Mouse (Mus musculus) midbrain, embryonic 15.5 days (tissue): ENCODE results near the gene Enox1. TPM values are rescaled to one million over a fixed set of nuclear protein-coding genes. Genes with fewer than 3 reads are reported as not detected.

Experiments
- ATAC-seq: fragments of 200-750 bp; cut with Nextera tagmentation; replicated peaks from 2 replicates; pipeline ENCODE4 v1.8.0; 2017; ENCODE audit warnings: moderate TSS enrichment
- H3K27ac ChIP-seq: fragments of 300-500 bp; sonication (generic); 2 replicates; pipeline ENCODE4 v1.5.1; 2015; ENCODE audit warnings: mild to moderate bottlenecking, inconsistent platforms
- H3K27me3 ChIP-seq: fragments of 300-500 bp; sonication (generic); replicated peaks from 2 replicates; pipeline ENCODE4 v1.6.1; 2015; ENCODE audit warnings: inconsistent platforms
- H3K36me3 ChIP-seq: fragments of 300-500 bp; sonication (generic); replicated peaks from 2 replicates; pipeline ENCODE4 v1.6.1; 2015; ENCODE audit warnings: inconsistent platforms
- H3K4me1 ChIP-seq: fragments of 300-500 bp; sonication (generic); 2 replicates; pipeline ENCODE4 v1.6.1; 2015; ENCODE audit warnings: inconsistent platforms
- H3K4me2 ChIP-seq: fragments of 300-500 bp; sonication (generic); 2 replicates; pipeline ENCODE4 v1.6.1; 2015; ENCODE audit warnings: inconsistent platforms, mild to moderate bottlenecking, moderate library complexity
- H3K4me3 ChIP-seq: fragments of 300-500 bp; sonication (generic); 2 replicates; pipeline ENCODE4 v1.5.1; 2015; ENCODE audit warnings: mild to moderate bottlenecking, inconsistent platforms
- H3K9ac ChIP-seq: fragments of 300-500 bp; sonication (generic); 2 replicates; pipeline ENCODE4 v1.6.1; 2015; ENCODE audit warnings: mild to moderate bottlenecking, inconsistent platforms
- H3K9me3 ChIP-seq: fragments of 300-500 bp; sonication (generic); 2 replicates; pipeline ENCODE4 v1.6.1; 2016; ENCODE audit warnings: inconsistent platforms
- WGBS: fragments of 180-500 bp; shearing (Covaris S2); methylation state at CpG from one replicate; pipeline ENCODE4 v1.1.7; 2015; ENCODE audit warnings: mixed read lengths; 5-methylcytosine and 5-hydroxymethylcytosine counted together
- polyA plus RNA-seq: library from polyadenylated mRNA; unstranded; fragments of >200 nt; fragmentation: Nextera tagmentation; extraction: Ambion mirVana; gene quantifications from 2 replicates; pipeline ENCODE4 v1.2.1, GENCODE M21; 2015

Gene Enox1
- polyA plus RNA-seq, 1 experiment from 2014 or later = 47.6 TPM

GRCm38 (mm10) chr14:77162496-77162895 lies 5.9 kb downstream of the Enox1 start:
- Histone ChIP-seq H3K27ac (no peak overlapping the region), H3K36me3 (no peaks in the 10 kb centered on the region), H3K9me3 (no peaks in the 10 kb centered on the region), H3K4me2 (no peak overlapping the region), H3K4me1 (peaks cover 46% of the 10 kb centered on the region), H3K4me3 (no peak overlapping the region), H3K27me3 (no peaks in the 10 kb centered on the region), H3K9ac (no peak overlapping the region)
- 74% methylated on average over 3 of the region's 3 CpGs for WGBS
- no peak for ATAC-seq

GRCm38 (mm10) chr14:77164396-77164795 lies 7.8 kb downstream of the Enox1 start:
- no peak for ATAC-seq
- no peak overlapping the region for H3K9ac ChIP-seq
- H3K4me3 ChIP-seq = no peak overlapping the region
- WGBS = 79% methylated on average over 6 of the region's 6 CpGs
- no peaks in the 10 kb centered on the region for H3K36me3 ChIP-seq
- H3K9me3 ChIP-seq = no peaks in the 10 kb centered on the region
- no peak overlapping the region for H3K4me2 ChIP-seq
- no peaks in the 10 kb centered on the region for H3K27me3 ChIP-seq
- 0 out of 2 replicates have a peak overlapping the region, but pooled peaks have one; percentile 19 for H3K27ac ChIP-seq
- H3K4me1 ChIP-seq = peaks cover 29% of the 10 kb centered on the region

GRCm38 (mm10) chr14:77168161-77168560 lies 11.6 kb downstream of the Enox1 start:
- no peaks in the 10 kb centered on the region for H3K27me3 ChIP-seq
- 91% methylated on average over 6 of the region's 6 CpGs for WGBS
- H3K4me2 ChIP-seq = no peak overlapping the region
- ATAC-seq = no peak
- no peak overlapping the region for H3K27ac ChIP-seq
- no peak overlapping the region for H3K9ac ChIP-seq
- no peaks in the 10 kb centered on the region for H3K9me3 ChIP-seq
- H3K4me3 ChIP-seq = no peak overlapping the region
- H3K4me1 ChIP-seq = peaks cover 4% of the 10 kb centered on the region; the same call in 1 of the 2 replicates
- no peaks in the 10 kb centered on the region for H3K36me3 ChIP-seq

GRCm38 (mm10) chr14:77174491-77174890 lies 17.9 kb downstream of the Enox1 start:
- Histone ChIP-seq H3K27ac (no peak overlapping the region), H3K36me3 (no peaks in the 10 kb centered on the region), H3K4me2 (no peak overlapping the region), H3K4me1 (peaks cover 11% of the 10 kb centered on the region; the same call in 1 of the 2 replicates), H3K27me3 (no peaks in the 10 kb centered on the region), H3K9me3 (no peaks in the 10 kb centered on the region), H3K9ac (no peak overlapping the region), H3K4me3 (no peak overlapping the region)
- peak; percentile 65 for ATAC-seq
- WGBS = 67% methylated on average over 15 of the region's 15 CpGs

GRCm38 (mm10) chr14:77174931-77175330 lies 18.4 kb downstream of the Enox1 start:
- Histone ChIP-seq H3K27me3 (no peaks in the 10 kb centered on the region), H3K4me1 (peaks cover 11% of the 10 kb centered on the region; the same call in 1 of the 2 replicates), H3K4me2 (no peak overlapping the region), H3K36me3 (no peaks in the 10 kb centered on the region), H3K9me3 (no peaks in the 10 kb centered on the region), H3K9ac (no peak overlapping the region), H3K27ac (no peak overlapping the region), H3K4me3 (no peak overlapping the region)
- 0 out of 2 replicates have a peak, but pooled peaks have one; percentile 6 for ATAC-seq
- WGBS = 80% methylated on average over 9 of the region's 9 CpGs

GRCm38 (mm10) chr14:77180241-77180640 lies 23.7 kb downstream of the Enox1 start:
- no peak overlapping the region for H3K4me3 ChIP-seq
- no peak overlapping the region for H3K4me2 ChIP-seq
- no peaks in the 10 kb centered on the region for H3K27me3 ChIP-seq
- no peak overlapping the region for H3K27ac ChIP-seq
- WGBS = 90% methylated on average over 7 of the region's 7 CpGs
- H3K9me3 ChIP-seq = no peaks in the 10 kb centered on the region
- peaks cover 11% of the 10 kb centered on the region; the same call in 1 of the 2 replicates for H3K4me1 ChIP-seq
- no peaks in the 10 kb centered on the region for H3K36me3 ChIP-seq
- no peak overlapping the region for H3K9ac ChIP-seq
- no peak for ATAC-seq

- Histone ChIP-seq H3K27me3 (no peaks in the 10 kb centered on the region), H3K27ac (no peak overlapping the region), H3K9me3 (no peaks in the 10 kb centered on the region), H3K4me2 (no peak overlapping the region), H3K4me1 (peaks cover 11% of the 10 kb centered on the region; the same call in 1 of the 2 replicates), H3K4me3 (no peak overlapping the region), H3K9ac (no peak overlapping the region), H3K36me3 (no peaks in the 10 kb centered on the region)
- 76% methylated on average over 13 of the region's 13 CpGs for WGBS
- no peak for ATAC-seq
Measured at GRCm38 (mm10) chr14:77180753-77181374, 24.3 kb downstream of the Enox1 start.

GRCm38 (mm10) chr14:77183491-77183890 lies 26.9 kb downstream of the Enox1 start:
- no peaks in the 10 kb centered on the region for H3K27me3 ChIP-seq
- no peak overlapping the region for H3K4me2 ChIP-seq
- ATAC-seq = no peak
- WGBS = 84% methylated on average over 5 of the region's 5 CpGs
- H3K4me3 ChIP-seq = no peak overlapping the region
- H3K9me3 ChIP-seq = no peaks in the 10 kb centered on the region
- no peak overlapping the region for H3K27ac ChIP-seq
- no peak overlapping the region for H3K9ac ChIP-seq
- H3K4me1 ChIP-seq = peaks cover 4% of the 10 kb centered on the region; the same call in 1 of the 2 replicates
- H3K36me3 ChIP-seq = no peaks in the 10 kb centered on the region

- no peak overlapping the region for H3K4me3 ChIP-seq
- H3K9ac ChIP-seq = no peak overlapping the region
- no peak overlapping the region for H3K4me2 ChIP-seq
- no peak overlapping the region for H3K27ac ChIP-seq
- H3K27me3 ChIP-seq = no peaks in the 10 kb centered on the region
- no peaks in the 10 kb centered on the region for H3K9me3 ChIP-seq
- H3K4me1 ChIP-seq = peaks cover 7% of the 10 kb centered on the region
- H3K36me3 ChIP-seq = no peaks in the 10 kb centered on the region
- WGBS = 67% methylated on average over 2 of the region's 2 CpGs
- no peak for ATAC-seq
Measured at GRCm38 (mm10) chr14:77190158-77190557, 33.6 kb downstream of the Enox1 start.

- ATAC-seq = peak; percentile 51; the same call in 1 of the 2 replicates
- 42% methylated on average over 18 of the region's 18 CpGs for WGBS
- H3K9me3 ChIP-seq = no peaks in the 10 kb centered on the region
- H3K36me3 ChIP-seq = no peaks in the 10 kb centered on the region
- no peak overlapping the region for H3K4me2 ChIP-seq
- peaks cover 14% of the 10 kb centered on the region for H3K4me1 ChIP-seq
- H3K4me3 ChIP-seq = no peak overlapping the region
- no peak overlapping the region for H3K9ac ChIP-seq
- H3K27me3 ChIP-seq = no peaks in the 10 kb centered on the region
- no peak overlapping the region for H3K27ac ChIP-seq
Measured at GRCm38 (mm10) chr14:77195314-77196020, 38.9 kb downstream of the Enox1 start.

GRCm38 (mm10) chr14:77196246-77196645 lies 39.7 kb downstream of the Enox1 start:
- Histone ChIP-seq H3K9me3 (no peaks in the 10 kb centered on the region), H3K36me3 (no peaks in the 10 kb centered on the region), H3K27me3 (no peaks in the 10 kb centered on the region), H3K9ac (no peak overlapping the region), H3K27ac (no peak overlapping the region), H3K4me2 (no peak overlapping the region), H3K4me1 (peaks cover 14% of the 10 kb centered on the region), H3K4me3 (no peak overlapping the region)
- no peak for ATAC-seq
- WGBS = 68% methylated on average over 3 of the region's 3 CpGs

GRCm38 (mm10) chr14:77197414-77197915 lies 40.9 kb downstream of the Enox1 start:
- ATAC-seq = no peak
- 76% methylated on average over 2 of the region's 2 CpGs for WGBS
- H3K4me3 ChIP-seq = no peak overlapping the region
- H3K36me3 ChIP-seq = no peaks in the 10 kb centered on the region
- peaks cover 14% of the 10 kb centered on the region for H3K4me1 ChIP-seq
- no peak overlapping the region for H3K27ac ChIP-seq
- no peaks in the 10 kb centered on the region for H3K9me3 ChIP-seq
- H3K9ac ChIP-seq = no peak overlapping the region
- H3K4me2 ChIP-seq = no peak overlapping the region
- no peaks in the 10 kb centered on the region for H3K27me3 ChIP-seq
